Mouse (Mus musculus): ENCODE data around the gene Speer4e.
"Not testable (repeated sequence)": the region's sequence is repeated elsewhere in the genome, so short reads cannot be mapped to it uniquely, and the experiment has no call there.

Speer4e gene

DNA sequence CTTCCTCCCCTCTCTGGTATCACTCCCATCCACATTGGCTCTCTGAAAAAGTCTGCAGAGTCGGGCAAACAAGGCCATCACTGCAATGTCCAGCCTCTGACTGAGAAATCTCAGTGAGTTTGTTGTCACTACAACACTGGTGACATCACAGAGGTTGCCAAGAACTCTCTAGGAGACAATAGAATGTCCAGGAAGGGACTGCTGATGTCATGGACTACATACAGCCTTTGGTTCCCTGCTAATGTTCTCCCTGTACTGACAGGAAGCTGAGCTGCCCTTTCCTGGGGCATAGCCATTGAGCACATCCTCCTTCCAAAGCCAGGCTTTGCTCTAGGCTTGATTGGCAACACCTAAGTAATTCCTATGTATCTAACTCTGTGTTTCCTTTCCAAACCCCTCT, at the start of gene Speer4e:
Gene Speer4e, minus strand, starts transcription at position 101 of the 400 bp plus-strand sequence.
- DNase-seq (ENCODE audit: low read depth, low spot score), result not testable (repeated sequence)

DNA sequence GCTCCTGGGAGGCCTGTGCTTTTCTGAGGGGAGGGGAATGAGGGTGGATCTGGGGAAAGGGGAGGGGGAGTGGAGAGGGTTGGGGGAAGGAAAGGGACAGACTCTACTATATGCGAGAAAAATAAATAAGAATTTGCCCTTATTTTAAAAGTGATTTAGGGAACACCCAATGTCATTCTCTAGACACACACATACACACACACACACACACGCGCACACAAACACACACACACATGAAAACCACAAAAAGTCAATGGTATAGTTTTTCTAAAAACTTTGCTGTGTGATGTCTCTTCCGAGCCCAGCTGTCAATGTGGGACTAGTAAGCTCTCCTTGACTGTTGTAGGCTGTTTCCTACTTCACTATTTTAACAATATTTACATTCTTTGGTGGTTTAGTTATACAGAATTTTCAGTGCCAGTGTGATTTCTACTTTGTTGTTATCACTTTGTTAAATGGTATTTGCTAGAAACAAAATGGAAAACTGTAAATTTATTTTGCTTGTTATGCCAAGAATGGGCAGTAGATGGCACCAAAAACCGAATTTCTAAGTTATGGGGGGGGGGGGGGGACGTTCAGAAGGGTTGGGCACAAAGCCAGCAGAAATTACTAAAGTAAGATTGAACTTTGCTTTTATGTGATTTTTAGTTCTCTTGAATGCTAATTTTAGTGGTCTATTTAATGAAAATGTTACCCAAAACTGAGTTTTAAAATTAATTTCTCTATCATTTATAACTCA, 48.6 kb upstream of the Speer4e start:
- DNase-seq (ENCODE audit: low read depth, low spot score), result not testable (repeated sequence)

- DNase-seq (ENCODE audit: low read depth, low spot score), result not testable (repeated sequence)
Observed at GRCm38 (mm10) chr5:14978835-14979234, 40.6 kb upstream of the Speer4e start, which contains the start of gene Gm10354. TSS of gene Gm10354 (minus strand) at chr5:14978935.

DNA sequence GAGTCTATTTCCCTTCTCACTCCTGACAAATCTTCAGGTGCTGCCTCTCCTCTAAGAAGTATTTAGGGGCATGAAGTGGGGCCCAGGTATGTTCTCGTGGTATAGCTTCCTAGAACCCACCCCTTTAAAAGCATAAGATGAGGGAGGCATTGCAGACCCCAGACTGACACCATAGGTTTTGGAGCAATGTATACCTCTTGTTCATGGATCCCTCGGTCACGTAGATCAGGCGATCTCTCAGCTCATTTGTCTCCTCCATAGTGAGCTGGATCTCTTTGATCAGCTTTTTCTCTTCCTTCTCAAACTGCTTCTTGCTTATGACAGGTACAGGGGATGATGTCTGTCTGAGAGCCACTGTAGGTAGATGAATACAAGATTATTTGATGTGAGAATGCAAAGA, 39.1 kb upstream of the Speer4e start:
- DNase-seq (ENCODE audit: low read depth, low spot score), result not testable (repeated sequence)

- not testable (repeated sequence) for DNase-seq (ENCODE audit: low read depth, low spot score)
Observed at GRCm38 (mm10) chr5:14975294-14975693, 37.1 kb upstream of the Speer4e start.

GRCm38 (mm10) chr5:14972841-14973240, 34.6 kb upstream of the Speer4e start:
- not testable (repeated sequence) for DNase-seq (ENCODE audit: low read depth, low spot score)

DNA sequence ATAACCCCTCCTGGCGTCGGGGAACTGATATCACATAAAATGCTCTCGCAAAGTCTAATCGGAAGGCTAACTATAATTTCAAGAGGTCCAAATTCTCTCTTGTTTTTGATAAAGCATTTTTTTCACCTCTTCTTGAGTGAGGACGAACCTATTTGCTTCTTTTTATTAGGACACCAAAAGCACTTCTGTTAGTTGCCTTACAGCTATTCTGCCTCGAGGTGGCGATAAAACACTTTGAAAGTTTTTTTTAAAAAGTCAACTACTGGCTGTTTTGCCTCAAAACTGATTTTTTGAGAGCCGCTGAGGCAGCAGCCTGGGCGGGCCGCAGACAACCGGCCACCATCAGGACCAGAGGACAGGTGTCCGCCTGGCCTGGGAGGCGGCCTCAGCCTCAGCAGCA, 25.6 kb upstream of the Speer4e start:
- DNase-seq (ENCODE audit: low read depth, low spot score), result not testable (repeated sequence)

DNA sequence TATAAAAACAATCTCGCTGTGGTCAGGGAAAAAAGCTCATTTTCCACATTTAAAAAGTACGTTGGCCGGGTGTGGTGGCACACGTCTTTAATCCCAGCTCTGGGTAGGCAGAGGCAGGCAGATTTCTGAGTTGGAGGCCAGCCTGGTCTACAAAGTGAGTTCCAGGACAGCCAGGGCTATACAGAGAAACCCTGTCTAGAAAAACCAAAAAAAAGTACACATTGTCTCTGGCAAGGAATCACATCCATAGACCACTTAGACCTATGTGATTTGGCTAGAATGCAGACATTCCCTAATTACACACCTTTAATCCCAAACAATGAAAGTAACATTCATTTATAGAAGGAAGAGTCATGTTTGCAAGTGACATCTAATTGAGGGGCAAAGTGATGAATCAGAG, 23.3 kb upstream of the Speer4e start:
- not testable (repeated sequence) for DNase-seq (ENCODE audit: low read depth, low spot score)

DNA sequence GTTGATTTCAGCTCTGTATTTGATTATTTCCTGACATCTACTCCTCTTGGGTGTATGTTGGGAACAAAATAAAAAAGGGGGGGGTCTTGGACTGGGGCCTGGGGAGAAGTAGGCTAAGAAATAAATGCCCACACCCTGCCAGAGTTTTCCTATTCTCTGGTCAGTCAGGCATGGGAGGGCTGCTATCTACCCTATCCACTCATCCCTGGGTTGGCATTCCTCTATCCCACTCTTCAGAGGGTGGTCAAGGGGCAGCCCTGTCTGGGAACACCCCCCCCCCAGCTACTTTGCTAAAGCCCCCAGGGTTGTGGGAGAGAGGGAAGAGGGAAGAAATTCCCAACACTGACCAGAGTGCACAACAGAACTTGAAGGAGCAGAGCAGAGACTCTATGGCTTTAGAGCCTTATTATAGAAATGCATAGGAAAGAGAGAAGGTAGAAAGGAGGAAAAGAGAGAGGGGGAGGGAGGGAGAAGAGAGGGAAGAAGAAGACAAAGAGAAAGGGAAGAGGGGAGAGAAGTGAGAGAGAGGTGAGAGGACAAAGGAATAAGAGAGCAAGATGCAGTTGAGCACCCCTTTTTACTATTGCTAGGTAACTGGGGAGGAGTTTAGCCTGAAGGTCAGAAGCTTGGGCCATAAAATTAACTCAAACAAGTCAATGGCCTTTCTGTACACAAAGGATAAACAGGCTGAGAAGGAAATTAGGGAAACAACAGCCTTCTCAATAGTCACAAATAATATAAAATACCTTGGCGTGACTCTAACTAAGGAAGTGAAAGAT, 17.9 kb upstream of the Speer4e start:
- DNase-seq (ENCODE audit: low read depth, low spot score), result not testable (repeated sequence)

DNA sequence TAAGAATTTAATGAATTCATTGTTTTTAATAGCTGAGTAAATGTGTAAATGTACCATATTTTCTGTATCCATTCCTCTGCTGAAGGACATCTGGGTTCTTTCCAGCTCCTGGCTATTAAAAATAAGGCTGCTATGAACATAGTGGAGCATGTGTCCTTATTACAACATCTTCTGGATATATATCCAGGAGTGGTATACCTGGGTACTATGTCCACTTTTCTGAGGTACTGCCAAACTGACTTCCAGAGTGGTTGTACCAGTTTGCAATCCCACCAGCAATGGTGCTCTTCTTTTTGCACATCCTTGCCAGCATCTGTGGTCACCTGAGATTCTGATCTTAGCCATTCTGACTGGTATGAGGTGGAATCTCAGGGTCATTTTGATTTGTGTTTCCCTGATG, 15.4 kb upstream of the Speer4e start:
- DNase-seq (ENCODE audit: low read depth, low spot score), result not testable (repeated sequence)

DNA sequence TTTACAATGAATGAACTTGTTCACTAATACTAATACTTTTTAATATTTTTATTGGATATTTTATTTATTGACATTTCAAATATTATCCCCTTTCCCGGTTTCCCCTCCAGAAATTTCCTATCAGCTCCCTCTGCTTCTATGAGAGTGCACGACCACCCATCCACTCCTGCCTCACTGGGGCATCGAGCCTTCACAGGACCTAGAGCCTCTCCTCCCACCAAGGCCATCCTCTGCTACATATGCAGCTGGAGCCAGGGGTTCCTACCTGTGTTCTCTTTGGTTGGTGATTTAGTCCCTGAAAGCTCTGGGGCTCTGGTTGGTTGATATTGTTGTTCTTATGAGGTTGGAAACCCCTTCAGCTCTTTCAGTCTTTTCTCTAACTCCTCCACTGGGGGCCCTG, 14.5 kb upstream of the Speer4e start:
- not testable (repeated sequence) for DNase-seq (ENCODE audit: low read depth, low spot score)

- DNase-seq (ENCODE audit: low read depth, low spot score), result not testable (repeated sequence)
Observed at GRCm38 (mm10) chr5:14951822-14952221, 13.6 kb upstream of the Speer4e start.

DNA sequence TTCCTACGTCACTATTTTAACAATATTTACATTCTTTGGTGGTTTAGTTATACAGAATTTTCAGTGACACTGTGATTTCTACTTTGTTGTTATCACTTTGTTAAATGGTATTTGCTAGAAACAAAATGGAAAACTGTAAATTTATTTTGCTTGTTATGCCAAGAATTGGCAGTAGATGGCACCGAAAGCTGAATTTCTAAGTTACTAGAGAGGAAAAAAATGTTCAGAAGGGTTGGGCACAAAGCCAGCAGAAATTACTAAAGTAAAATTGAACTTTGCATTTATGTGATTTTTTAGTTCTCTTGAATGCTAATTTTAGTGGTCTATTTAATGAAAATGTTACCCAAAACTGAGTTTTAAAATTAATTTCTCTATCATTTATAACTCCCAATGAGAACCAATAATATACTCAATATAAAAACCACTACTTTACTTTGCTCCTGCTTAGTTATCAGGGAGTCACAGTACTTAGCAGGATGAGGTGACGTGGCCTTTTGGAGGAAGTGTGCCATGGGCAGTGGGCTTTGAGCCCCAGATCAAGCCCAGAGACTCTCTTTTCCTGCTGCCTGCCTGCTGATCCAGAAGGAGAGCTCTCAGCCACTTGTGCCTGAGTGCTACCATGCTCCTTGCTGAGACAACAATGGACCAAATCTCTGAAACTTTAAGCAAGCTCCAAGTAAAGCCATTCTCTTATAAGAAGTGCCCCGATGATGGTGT, 9.4 kb upstream of the Speer4e start:
- DNase-seq (ENCODE audit: low read depth, low spot score), result not testable (repeated sequence)

DNA sequence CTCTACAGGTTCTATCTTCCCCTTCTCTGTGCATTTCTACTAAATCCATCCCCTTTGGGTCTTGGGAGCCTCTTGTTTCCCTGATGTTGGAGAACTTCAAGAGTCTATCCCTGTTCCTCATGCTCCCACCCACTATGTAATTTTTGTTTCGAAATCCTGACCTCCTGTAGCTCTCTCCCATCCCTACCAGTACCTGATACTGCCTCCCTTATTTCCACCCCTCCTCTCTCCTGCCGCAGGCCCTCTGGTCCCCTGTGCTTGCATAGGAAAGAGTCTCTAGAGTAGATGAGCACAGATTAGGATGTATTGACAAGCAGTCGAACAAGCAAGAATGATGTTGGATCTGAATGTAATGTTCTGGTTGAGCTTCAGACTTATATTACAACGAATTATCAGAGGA, 7.3 kb upstream of the Speer4e start:
- not testable (repeated sequence) for DNase-seq (ENCODE audit: low read depth, low spot score)

- not testable (repeated sequence) for DNase-seq (ENCODE audit: low read depth, low spot score)
Observed at GRCm38 (mm10) chr5:14941043-14941442, 2.8 kb upstream of the Speer4e start.

- not testable (repeated sequence) for DNase-seq (ENCODE audit: low read depth, low spot score)
Observed at GRCm38 (mm10) chr5:14933721-14934120, 4.5 kb downstream of the Speer4e start.

- DNase-seq (ENCODE audit: low read depth, low spot score), result not testable (repeated sequence)
Observed at GRCm38 (mm10) chr5:14927047-14927446, 11.2 kb downstream of the Speer4e start.

DNA sequence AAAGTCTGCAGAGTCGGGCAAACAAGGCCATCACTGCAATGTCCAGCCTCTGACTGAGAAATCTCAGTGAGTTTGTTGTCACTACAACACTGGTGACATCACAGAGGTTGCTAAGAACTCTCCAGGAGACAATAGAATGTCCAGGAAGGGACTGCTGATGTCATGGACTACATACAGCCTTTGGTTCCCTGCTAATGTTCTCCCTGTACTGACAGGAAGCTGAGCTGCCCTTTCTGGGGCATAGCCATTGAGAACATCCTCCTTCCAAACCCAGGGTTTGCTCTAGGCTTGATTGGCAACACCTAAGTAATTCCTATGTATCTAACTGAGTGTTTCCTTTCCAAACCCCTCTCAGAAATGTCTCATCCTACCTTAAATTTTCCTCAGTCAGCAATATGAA, 23.4 kb downstream of the Speer4e start, which contains the start of gene Gm9758:
Gene Gm9758, minus strand, starts transcription at position 101 of the 400 bp plus-strand sequence.
- not testable (repeated sequence) for DNase-seq (ENCODE audit: low read depth, low spot score)

GRCm38 (mm10) chr5:14914361-14914760, 23.9 kb downstream of the Speer4e start:
- not testable (repeated sequence) for DNase-seq (ENCODE audit: low read depth, low spot score)

DNA sequence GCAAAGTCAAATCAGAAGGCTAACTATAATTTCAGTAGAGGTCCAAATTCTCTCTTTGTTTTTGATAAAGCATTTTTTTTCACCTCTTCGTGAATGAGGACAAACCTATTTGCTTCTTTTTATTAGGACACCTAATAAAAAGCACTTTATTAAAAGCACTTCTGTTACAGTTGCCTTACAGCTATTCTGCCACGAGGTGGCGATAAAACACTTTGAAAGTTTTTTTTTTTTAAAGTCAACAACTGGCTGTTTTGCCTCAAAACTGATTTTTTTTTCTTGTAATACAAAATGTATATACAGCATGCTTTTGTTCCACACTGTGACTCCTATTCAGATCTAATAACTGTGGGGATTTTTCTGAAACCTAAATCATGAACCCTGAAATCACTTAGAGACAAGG, 34.7 kb downstream of the Speer4e start:
- not testable (repeated sequence) for DNase-seq (ENCODE audit: low read depth, low spot score)

- DNase-seq (ENCODE audit: low read depth, low spot score), result no peak
Observed at GRCm38 (mm10) chr5:14892242-14892641, 46.0 kb downstream of the Speer4e start.

GRCm38 (mm10) chr5:14885291-14885690, 52.9 kb downstream of the Speer4e start:
- not testable (repeated sequence) for DNase-seq (ENCODE audit: low read depth, low spot score)

Data from forelimb bud, embryonic 11.5 days (tissue).